Mouse (Mus musculus) erythroblast, embryonic 14.5 days (primary cell): Measurements from ENCODE around the gene Trabd2b.

Source experiments
- GATA1 ChIP-seq: IDR thresholded peaks from 2 replicates; pipeline ENCODE4 v1.6.1; 2012; ENCODE audit warnings: low read length, inconsistent platforms, mixed read lengths
- TAL1 ChIP-seq: IDR thresholded peaks from 3 replicates; pipeline ENCODE4 v1.6.1; 2012; ENCODE audit warnings: low read length, inconsistent platforms, mixed read lengths

DNA sequence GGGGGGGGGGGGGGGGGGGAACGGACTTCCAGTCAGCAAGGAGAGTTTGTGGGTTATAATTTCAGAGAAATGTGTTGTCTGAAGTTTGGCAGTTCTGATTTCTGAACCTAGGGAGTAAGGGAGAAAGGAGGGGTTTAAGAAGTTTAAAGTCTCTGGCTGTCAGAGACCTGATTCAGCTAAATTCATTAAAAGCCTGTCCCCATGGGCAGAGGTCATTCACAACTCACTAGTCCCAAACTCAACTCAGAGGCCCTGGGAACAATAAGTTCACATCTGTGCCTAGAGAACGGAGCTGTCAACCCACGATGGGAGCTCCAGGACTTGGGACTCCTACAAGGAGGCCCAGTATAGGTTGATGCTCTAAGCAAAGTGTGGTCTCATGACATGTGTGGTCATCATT, 3.5 kb downstream of the Trabd2b start:
- TF ChIP-seq GATA1 (no peak), TAL1 (no peak)
